22 mouse cellular contexts compared by ENCODE assay signal in the genomic region with DNA sequence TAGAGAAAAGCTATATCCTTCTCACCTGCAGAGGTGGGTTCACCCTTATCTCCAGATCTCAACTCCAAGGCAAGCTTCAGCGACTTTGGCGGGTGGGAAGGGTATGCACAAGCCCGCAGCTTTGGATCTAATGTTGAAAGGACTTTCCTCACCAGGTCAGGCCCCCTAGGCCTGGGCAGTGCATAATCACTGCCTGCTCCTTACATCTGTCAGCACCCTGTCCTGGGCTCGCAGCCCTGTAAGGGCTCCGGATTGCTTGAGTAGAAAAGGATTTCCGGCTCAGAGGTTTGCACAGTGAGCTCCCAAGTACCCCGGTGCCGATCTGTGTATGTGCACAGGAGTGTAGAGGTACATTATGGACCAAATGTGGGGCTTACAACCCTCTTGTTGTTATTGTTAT.
DNase-seq lines count a peak whose midpoint lies in the region; ATAC-seq lines count a peak whose summit lies in the region.
"Had no signal": no experiment of that assay in that cellular context is flagged by ENCODE, and none has a peak within 500 bp of the region (broad histone marks: within the 10 kb centered on the region; RNA-seq: fewer than 3 reads in every experiment).

No protein-coding gene starts in this region.

- peaks cover 5% of the 10 kb centered on the region for H3K9me3 ChIP-seq in heart, embryonic 11.5 days (replicated peaks; ENCODE audit: control insufficient read depth, low read length)
- H3K9me3 ChIP-seq in heart, embryonic 13.5 days = peaks cover 7% of the 10 kb centered on the region; the same call in 1 of the 2 replicates
- no peaks in the 10 kb centered on the region for H3K9me3 ChIP-seq in heart, embryonic 15.5 days (replicated peaks)
- H3K9me3 ChIP-seq: forebrain, embryonic 15.5 days had no signal

- no peak overlapping the region for H3K9ac ChIP-seq in heart, embryonic 11.5 days (ENCODE audit: low read depth, low read length)
- H3K9ac ChIP-seq in heart, embryonic 13.5 days = no peak overlapping the region
- H3K9ac ChIP-seq in heart, embryonic 15.5 days = no peak overlapping the region
- H3K9ac ChIP-seq: embryonic facial prominence, embryonic 15.5 days; forebrain, embryonic 15.5 days had no signal

- H3K27me3 ChIP-seq in heart, embryonic 11.5 days (ENCODE audit: control insufficient read depth, insufficient read depth, low read length) = peaks cover 70% of the 10 kb centered on the region
- H3K27me3 ChIP-seq in heart, embryonic 13.5 days (replicated peaks) = peaks cover 92% of the 10 kb centered on the region
- H3K27me3 ChIP-seq in heart, embryonic 15.5 days = peaks cover 77% of the 10 kb centered on the region

- H3K4me3 ChIP-seq in heart, embryonic 11.5 days (ENCODE audit: low read depth, low read length) = no peak overlapping the region
- H3K4me3 ChIP-seq in heart, embryonic 13.5 days = no peak overlapping the region
- no peak overlapping the region for H3K4me3 ChIP-seq in heart, embryonic 15.5 days
- H3K4me3 ChIP-seq: embryonic facial prominence, embryonic 15.5 days; erythroblast, embryonic 14.5 days; forebrain, embryonic 10.5 days; forebrain, embryonic 15.5 days; heart, adult 2 months had no signal

- no peak for DNase-seq in heart, postnatal 14 days
- peak; percentile 51 for DNase-seq in heart, postnatal 4 days
- DNase-seq in spleen, postnatal 36 days (ENCODE audit: low spot score in 2 of 2) = no peak
- no peak for DNase-seq in cerebellum, postnatal 25 days
- DNase-seq: adrenal gland, adult 2 months; adrenal gland, postnatal 36 days; cerebellum, adult 2 months; cerebellum, postnatal 10 days; embryo, embryonic 11 days; gastrocnemius, postnatal 36 days; kidney, adult 8-10 months had no signal

- H3K36me3 ChIP-seq in heart, embryonic 11.5 days (ENCODE audit: control insufficient read depth, insufficient read depth, low read length) = no peaks in the 10 kb centered on the region
- no peaks in the 10 kb centered on the region for H3K36me3 ChIP-seq in heart, embryonic 13.5 days
- H3K36me3 ChIP-seq in heart, embryonic 15.5 days = no peaks in the 10 kb centered on the region
- H3K36me3 ChIP-seq: embryonic facial prominence, embryonic 15.5 days; forebrain, embryonic 10.5 days; forebrain, embryonic 15.5 days had no signal

- 34% methylated on average over 8 of the region's 8 CpGs for WGBS in heart, embryonic 11.5 days (ENCODE audit: insufficient replicate concordance)
- WGBS in heart, embryonic 13.5 days = 22% methylated on average over 8 of the region's 8 CpGs
- 31% methylated on average over 8 of the region's 8 CpGs for WGBS in heart, embryonic 15.5 days

- intact Hi-C loops in heart, postnatal 14 days (cut with DNase I) = no loop called here

- H3K27ac ChIP-seq in heart, embryonic 11.5 days (ENCODE audit: low read depth, low read length) = no peak overlapping the region
- H3K27ac ChIP-seq in heart, embryonic 13.5 days (replicated peaks) = peak overlapping the region; percentile 34; the same call in 1 of the 2 replicates
- H3K27ac ChIP-seq in heart, embryonic 15.5 days = peak overlapping the region; percentile 51
- H3K27ac ChIP-seq: embryonic facial prominence, embryonic 15.5 days; forebrain, embryonic 10.5 days; forebrain, embryonic 15.5 days; heart, adult 2 months had no signal

- ATAC-seq in heart, embryonic 11.5 days (replicated peaks; ENCODE audit: insufficient number of reproducible peaks, low FRiP score, low TSS enrichment) = 0 out of 2 replicates have a peak, but pooled peaks have one; percentile 39
- 0 out of 2 replicates have a peak, but pooled peaks have one; percentile 42 for ATAC-seq in heart, embryonic 13.5 days (ENCODE audit: extremely low read depth, insufficient number of reproducible peaks, low FRiP score, low TSS enrichment)
- peak; percentile 74; the same call in 1 of the 2 replicates for ATAC-seq in heart, embryonic 15.5 days (replicated peaks; ENCODE audit: insufficient number of reproducible peaks, insufficient read depth, low FRiP score, low read depth)
- ATAC-seq: forebrain, embryonic 15.5 days; hindbrain, embryonic 16.5 days; inflammation-experienced regulatory T-cells, adult 6 months; intestine, postnatal 0 days had no signal

- peak overlapping the region; percentile 5; the same call in 1 of the 2 replicates for H3K4me2 ChIP-seq in heart, embryonic 11.5 days
- H3K4me2 ChIP-seq in heart, embryonic 13.5 days = no peak overlapping the region
- H3K4me2 ChIP-seq in heart, embryonic 15.5 days = 0 out of 2 replicates have a peak overlapping the region, but pooled peaks have one; percentile 19
- H3K4me2 ChIP-seq: embryonic facial prominence, embryonic 15.5 days; forebrain, embryonic 15.5 days had no signal

- peaks cover 31% of the 10 kb centered on the region for H3K4me1 ChIP-seq in heart, embryonic 11.5 days (ENCODE audit: control insufficient read depth, insufficient read depth, low read length)
- H3K4me1 ChIP-seq in heart, embryonic 13.5 days = peaks cover 56% of the 10 kb centered on the region
- H3K4me1 ChIP-seq in heart, embryonic 15.5 days (replicated peaks) = peaks cover 49% of the 10 kb centered on the region
